Mouse (Mus musculus) gastrocnemius, adult 8-10 months (tissue): Measurements from ENCODE around the gene Adamts10. TPM values are rescaled to one million over a fixed set of nuclear protein-coding genes. Genes with fewer than 3 reads are reported as not detected.

Experiments
- DNase-seq, 2 experiments: peaks; one replicate each; pipeline ENCODE4 v3.0.0; 2022; ENCODE audit warnings: low spot score in 2 of 2
- total RNA-seq, 4 experiments: library from RNA; stranded (reverse); gene quantifications; 2 replicates each; pipeline ENCODE4 v1.2.4; 2022

Gene Adamts10
- 1 to 10 TPM; 2.6 to 5.4 (median 3.2) TPM for total RNA-seq

DNA sequence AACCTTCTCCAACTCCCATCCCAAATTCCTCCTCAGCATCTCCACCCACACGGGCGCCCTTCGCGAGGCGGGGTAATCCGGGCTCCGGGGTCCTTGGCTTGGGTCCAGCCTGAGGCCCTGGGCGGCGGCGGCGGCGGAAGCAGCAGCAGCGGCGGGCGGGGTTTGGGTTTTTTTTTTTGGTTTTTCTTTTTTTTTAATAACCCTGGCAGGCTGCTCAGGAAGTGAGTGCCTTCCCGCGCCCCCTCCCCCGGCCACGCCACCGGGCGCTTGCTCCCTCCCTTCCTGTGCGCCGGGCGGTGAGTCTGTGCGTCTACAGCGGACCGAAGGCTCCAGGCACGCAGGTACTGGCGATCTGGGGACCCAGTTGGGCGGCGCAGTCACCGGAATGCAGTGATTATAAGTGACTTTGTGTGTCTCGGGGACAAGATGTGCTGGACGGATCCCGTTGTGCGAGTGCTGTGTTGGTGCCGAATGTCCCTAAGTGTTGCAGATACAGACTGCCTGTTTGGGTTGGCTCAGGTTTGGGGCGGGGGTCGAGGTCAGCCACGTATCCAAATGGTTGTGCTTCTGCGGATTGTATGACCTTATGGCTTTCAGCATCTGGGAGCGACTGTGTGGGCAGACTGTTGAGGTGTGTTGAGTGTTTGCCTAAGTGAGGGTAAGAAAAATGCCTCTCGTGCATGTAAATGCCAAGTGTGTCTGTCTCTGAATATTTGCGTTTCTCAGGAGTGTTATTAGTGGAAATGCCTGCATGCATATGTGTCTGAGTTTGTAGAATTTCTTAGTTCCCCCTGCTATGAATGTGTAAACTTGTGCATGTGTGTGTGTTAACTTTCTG, at the start of gene Adamts10:
TSS of gene Adamts10 (plus strand) at position 287 of the 838 bp plus-strand sequence.
- peak; percentile 43 to 66 for DNase-seq

DNA sequence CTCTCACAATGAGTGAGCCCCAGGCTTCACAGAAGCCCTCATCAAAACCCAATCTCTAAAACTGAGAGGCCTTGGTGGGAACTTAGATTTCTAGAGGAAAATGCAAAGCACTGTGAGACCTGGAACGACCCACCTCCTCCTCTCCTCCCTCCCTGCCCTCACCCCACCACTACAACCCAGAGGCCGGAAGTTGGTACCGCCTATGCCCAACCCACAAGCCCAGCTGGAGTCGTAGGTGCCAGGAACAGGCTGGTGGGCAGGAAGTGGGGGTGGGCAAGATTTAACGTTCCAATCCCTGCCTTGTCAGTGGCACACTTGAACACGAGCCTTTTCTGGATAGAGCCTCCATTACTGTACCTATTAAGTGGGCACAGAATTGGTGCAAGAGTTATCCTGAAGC, 40.0 kb upstream of the Adamts10 start:
- DNase-seq, result no peak

GRCm38 (mm10) chr17:33487211-33487610, 36.8 kb upstream of the Adamts10 start:
- DNase-seq, result no peak

DNA sequence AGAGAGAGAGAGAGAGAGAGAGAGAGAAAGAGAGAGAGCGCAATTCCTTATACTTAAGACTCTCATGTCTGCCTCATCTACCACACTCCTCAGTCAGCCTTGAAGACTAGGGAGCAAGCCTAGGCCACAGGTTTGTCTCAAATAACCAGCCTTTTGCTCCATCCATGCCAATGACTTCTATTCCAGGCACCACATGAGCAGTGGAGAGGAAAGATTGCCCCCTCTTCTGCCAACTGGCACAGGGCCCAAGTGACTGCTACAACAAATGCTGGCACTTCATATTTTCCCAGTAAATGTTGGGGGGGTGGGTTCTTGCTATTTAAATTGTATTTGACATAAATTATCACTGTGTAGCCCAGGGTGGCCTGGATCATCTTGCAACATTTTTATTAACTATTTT, 36.4 kb upstream of the Adamts10 start:
- peak in 1 of 2 experiments; percentile 6 for DNase-seq

DNA sequence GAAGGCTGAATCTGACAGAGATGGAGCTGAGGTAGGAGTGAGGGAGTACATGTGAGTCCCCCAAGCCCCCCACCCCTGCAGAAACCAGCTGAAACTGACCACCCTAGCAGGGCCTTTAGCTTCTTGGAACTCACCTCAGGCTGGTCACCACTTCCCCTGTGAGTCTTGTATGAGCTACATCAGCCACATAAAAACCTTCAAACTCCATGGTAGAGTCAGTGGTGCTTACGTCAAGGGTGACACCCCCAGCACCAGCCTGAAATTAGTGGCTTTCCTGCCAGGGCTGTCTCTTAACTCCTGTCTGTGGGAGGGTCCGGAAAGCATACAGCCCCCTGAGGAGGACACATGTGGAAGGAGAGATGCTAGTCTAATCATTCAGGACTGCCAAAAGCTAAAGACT, 32.6 kb upstream of the Adamts10 start:
- DNase-seq, result no peak

GRCm38 (mm10) chr17:33493065-33493464, 30.9 kb upstream of the Adamts10 start:
- DNase-seq, result no peak

DNA sequence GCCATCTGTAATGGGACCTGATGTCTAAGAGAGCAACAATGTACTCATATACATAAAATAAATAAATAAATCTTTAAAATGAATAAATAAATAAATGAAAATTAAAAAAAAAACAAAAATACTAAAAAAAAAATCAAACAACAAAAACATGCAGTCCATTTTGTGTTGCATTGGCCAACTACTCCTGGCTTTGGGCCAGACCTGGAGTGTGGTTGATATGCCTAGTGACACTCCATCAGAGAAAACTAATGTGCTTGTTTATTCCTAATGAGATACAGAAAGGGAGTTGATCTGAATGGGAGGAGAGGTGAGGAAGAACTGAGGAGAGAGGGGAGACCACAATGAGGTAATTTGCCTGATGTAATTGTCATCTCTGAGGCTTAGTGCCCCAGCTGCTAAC, 29.4 kb upstream of the Adamts10 start:
- DNase-seq, result no peak

- DNase-seq, result no peak
Observed at GRCm38 (mm10) chr17:33498918-33499317, 25.1 kb upstream of the Adamts10 start.

DNA sequence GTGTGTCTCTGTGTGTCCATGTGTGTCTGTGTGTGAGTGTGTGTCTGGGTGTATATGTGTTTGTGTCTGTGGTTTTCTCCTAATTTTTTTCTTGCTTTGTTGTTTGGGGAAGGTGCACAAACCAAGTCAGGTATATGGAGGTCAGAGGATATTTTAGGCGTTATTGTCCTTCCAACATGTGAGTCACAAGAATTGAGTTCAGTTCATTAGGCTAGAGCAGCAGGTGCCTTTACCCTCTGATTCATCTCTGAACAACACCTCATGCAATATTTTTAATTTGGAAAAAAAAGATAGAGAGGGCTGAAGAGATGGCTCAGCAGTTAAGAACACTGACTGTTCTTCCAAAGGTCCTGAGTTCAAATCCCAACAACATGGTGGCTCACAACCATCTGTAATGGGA, 15.6 kb upstream of the Adamts10 start:
- no peak for DNase-seq

DNA sequence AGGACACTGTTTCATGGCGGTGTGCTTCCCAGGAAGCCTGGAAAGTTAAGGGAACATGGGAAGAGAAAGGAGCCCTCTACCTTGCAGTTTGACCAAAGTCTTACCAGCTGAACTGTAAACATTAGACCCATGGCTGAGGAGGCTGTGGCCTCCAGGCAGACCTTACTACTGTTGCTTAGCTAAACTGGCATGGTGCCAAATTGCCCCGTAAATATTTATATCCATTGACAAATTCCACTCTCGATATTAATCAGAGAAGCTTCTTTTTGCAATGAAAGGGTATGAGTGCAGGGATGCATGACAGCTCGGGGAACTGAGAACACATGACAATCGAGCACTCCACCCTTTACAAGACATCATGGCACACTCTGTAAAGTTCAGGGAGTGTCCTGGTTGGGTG, 13.8 kb upstream of the Adamts10 start:
- no peak for DNase-seq

- no peak for DNase-seq
Observed at GRCm38 (mm10) chr17:33512441-33513415, 11.3 kb upstream of the Adamts10 start.

- no peak for DNase-seq
Observed at GRCm38 (mm10) chr17:33513874-33514273, 10.1 kb upstream of the Adamts10 start.

GRCm38 (mm10) chr17:33520366-33520765, 3.6 kb upstream of the Adamts10 start:
- no peak for DNase-seq

DNA sequence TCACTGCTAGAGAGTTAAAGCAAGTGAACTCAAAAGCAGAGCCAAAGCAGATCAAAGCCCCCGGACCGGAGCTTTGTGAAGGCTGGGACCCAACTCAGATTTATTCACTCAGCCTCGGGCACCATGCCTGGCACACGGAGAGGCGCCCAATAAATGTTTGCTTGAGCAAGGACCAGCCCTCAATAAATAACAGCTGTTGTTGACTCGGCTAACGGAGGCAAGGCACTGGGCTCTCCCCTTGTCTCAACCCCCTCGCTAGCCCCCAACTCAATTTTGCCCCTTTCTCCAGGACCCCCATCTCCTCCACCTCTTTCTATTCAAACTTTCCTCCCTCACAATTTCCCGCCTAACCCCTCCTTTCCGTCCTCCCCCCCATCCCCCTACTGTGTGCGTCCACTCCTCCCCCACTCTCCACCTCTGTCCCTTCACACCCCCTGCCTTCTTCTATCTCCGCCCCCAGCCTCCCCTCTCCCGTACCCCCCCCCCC, 530 bp upstream of the Adamts10 start:
- no peak for DNase-seq

DNA sequence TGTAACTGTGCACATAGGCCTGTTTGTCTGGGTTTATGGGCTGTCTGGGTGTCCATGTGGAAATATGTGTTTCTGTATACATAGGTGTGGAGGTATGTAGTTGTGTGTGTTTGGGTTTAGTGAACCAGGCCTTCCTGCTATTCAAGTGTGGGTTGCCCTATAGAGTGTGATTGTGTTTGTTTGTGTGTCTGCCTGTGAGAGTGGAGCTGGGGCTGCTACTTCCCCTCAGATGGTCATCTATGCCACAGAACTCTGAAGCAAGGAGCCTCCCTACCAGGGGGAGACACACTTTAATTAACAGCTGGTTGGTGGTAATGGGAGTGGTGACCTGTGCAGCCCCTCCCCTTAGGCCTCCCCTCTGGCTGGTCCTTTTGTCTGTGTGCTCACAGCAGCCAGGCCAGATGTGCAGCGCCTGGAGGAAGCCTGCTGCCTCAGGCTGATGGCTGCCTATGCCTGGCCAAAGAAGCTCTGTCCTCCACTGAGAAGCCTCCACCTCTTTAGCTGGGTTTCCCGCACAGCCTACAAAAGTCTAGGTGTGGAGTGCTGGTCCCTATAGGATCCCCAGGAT, 886 bp downstream of the Adamts10 start:
- DNase-seq, result no peak

DNA sequence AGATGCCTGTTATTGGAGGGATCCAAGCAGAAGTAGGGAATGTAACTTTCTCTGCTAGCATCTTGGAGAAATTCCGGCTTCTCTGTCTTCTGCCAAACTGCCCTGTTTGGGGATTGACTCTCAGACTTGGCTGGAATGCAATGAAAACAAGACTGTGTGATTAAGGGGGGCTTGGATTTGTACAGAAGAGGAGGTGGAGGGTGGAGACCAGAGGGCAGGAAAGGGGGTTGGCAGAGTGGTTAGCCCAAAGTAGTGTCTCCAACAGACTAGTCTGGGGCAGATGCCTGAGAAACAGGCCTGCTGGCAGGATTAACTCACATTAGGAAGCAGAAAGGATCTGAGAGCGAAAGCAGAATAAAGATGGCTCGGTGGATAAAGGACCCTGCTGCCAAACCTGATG, 2.5 kb downstream of the Adamts10 start:
- no peak for DNase-seq

- DNase-seq, result no peak
Observed at GRCm38 (mm10) chr17:33539106-33539675, 15.2 kb downstream of the Adamts10 start.

GRCm38 (mm10) chr17:33539878-33540277, 15.9 kb downstream of the Adamts10 start:
- no peak for DNase-seq

DNA sequence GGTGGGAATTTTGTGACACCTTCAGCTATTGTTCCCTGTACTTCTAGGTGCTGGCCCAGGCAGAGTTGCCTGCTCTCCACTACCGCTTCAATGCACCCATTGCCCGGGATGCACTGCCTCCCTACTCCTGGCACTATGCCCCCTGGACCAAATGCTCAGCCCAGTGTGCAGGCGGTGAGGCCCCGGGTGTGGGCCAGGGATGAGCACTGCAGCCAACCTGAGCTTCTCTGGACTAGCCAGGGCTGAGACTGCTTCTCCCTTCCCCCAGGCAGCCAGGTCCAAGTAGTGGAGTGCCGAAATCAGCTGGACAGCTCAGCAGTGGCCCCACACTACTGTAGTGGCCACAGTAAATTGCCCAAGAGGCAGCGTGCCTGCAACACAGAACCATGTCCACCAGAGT, 25.2 kb downstream of the Adamts10 start:
- no peak for DNase-seq

- no peak for DNase-seq
Observed at GRCm38 (mm10) chr17:33550388-33550787, 26.4 kb downstream of the Adamts10 start.

DNA sequence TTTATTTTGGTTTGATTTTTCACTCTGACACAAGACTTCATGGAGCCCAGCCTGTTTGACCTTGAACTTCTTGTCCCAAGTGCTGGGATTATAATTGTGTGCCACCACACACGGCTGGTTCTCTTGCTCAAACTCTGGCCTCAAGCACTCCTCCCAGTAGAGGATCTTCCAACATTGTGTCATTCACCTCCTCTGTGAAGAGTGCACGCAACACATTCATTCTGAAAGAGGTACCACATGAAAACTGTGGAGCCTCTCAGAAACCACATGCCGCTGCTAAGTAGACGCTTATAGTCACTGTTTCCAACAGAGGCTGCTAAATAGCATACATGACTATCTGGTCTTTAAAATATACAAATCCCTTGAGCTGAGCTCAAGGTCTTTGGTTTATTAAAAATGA, 28.1 kb downstream of the Adamts10 start:
- no peak for DNase-seq
